Mouse (Mus musculus) adipocyte (in vitro differentiated cells): Measurements from ENCODE around the gene Zscan18.
"Not testable (repeated sequence)": the region's sequence is repeated elsewhere in the genome, so short reads cannot be mapped to it uniquely, and the experiment has no call there.

ENCODE experiments used
- DNase-seq: peaks from one replicate; pipeline ENCODE4 v3.0.0-alpha.2; 2016; ENCODE audit warnings: low spot score

The Zscan18 gene

GRCm38 (mm10) chr7:12802866-12803726 is at the start of gene Zscan18:
Gene Zscan18, minus strand, starts transcription at chr7:12803635.
- DNase-seq: no peak

- DNase-seq: no peak
These were observed 32.3 kb upstream of the Zscan18 start for GRCm38 (mm10) chr7:12835779-12836178.

- DNase-seq: peak; percentile 47
These were observed 31.8 kb upstream of the Zscan18 start for GRCm38 (mm10) chr7:12835193-12835671.

GRCm38 (mm10) chr7:12834162-12835120 is 31.0 kb upstream of the Zscan18 start, which contains the start of gene Zfp110:
Gene Zfp110, plus strand, starts transcription at chr7:12834761.
- DNase-seq: peak; percentile 86

GRCm38 (mm10) chr7:12818521-12819295 is 15.3 kb upstream of the Zscan18 start, which contains the start of gene Zfp329:
Gene Zfp329, minus strand, starts transcription at chr7:12818858.
- peak; percentile 85 for DNase-seq

- no peak for DNase-seq
These were observed 12.1 kb upstream of the Zscan18 start for GRCm38 (mm10) chr7:12815566-12815965.

- no peak for DNase-seq
These were observed 264 bp upstream of the Zscan18 start for GRCm38 (mm10) chr7:12803727-12804071.

GRCm38 (mm10) chr7:12799554-12799953 is 3.9 kb downstream of the Zscan18 start:
- DNase-seq: peak; percentile 6

- no peak for DNase-seq
These were observed 5.5 kb downstream of the Zscan18 start for GRCm38 (mm10) chr7:12797971-12798370.

- DNase-seq: not testable (repeated sequence)
These were observed 10.8 kb downstream of the Zscan18 start for GRCm38 (mm10) chr7:12792624-12793023.

GRCm38 (mm10) chr7:12788025-12788424 is 15.4 kb downstream of the Zscan18 start:
- no peak for DNase-seq

GRCm38 (mm10) chr7:12787333-12787732 is 16.1 kb downstream of the Zscan18 start:
- DNase-seq: peak; percentile 13

GRCm38 (mm10) chr7:12780151-12780830 is 23.1 kb downstream of the Zscan18 start:
- no peak for DNase-seq

- no peak for DNase-seq
These were observed 23.7 kb downstream of the Zscan18 start for GRCm38 (mm10) chr7:12779782-12780150.

- DNase-seq: no peak
These were observed 24.3 kb downstream of the Zscan18 start for GRCm38 (mm10) chr7:12779141-12779540.

- DNase-seq: peak; percentile 7
These were observed 28.8 kb downstream of the Zscan18 start for GRCm38 (mm10) chr7:12774606-12775005.

GRCm38 (mm10) chr7:12774111-12774510 is 29.3 kb downstream of the Zscan18 start:
- no peak for DNase-seq

- DNase-seq: no peak
These were observed 53.8 kb downstream of the Zscan18 start for GRCm38 (mm10) chr7:12749431-12750198.

- no peak for DNase-seq
These were observed 68.5 kb downstream of the Zscan18 start, which contains the start of gene Vmn2r56 for GRCm38 (mm10) chr7:12734904-12735303. Gene Vmn2r56, minus strand, starts transcription at chr7:12735004.
